Comparison of ENCODE assay signal across 18 mouse cellular contexts in genomic region chr1:127673221-127674050, GRCm38 (mm10). TPM values are rescaled to one million over a fixed set of nuclear protein-coding genes. Genes with fewer than 3 reads are reported as not detected.
DNase-seq lines count a peak whose midpoint lies in the region; ATAC-seq lines count a peak whose summit lies in the region.
"Had no signal": no experiment of that assay in that cellular context is flagged by ENCODE, and none has a peak within 500 bp of the region (broad histone marks: within the 10 kb centered on the region; RNA-seq: fewer than 3 reads in every experiment).

No protein-coding gene starts in this region.

- H3K4me1 ChIP-seq in hindbrain, embryonic 14.5 days (replicated peaks; ENCODE audit: control insufficient read depth, insufficient read depth, low read length) = peaks cover 16% of the 10 kb centered on the region; the same call in 1 of the 2 replicates
- peaks cover 25% of the 10 kb centered on the region for H3K4me1 ChIP-seq in hindbrain, embryonic 10.5 days (replicated peaks)
- H3K4me1 ChIP-seq in midbrain, embryonic 13.5 days (replicated peaks) = peaks cover 41% of the 10 kb centered on the region

- DNase-seq in hindbrain, embryonic 14.5 days (ENCODE audit: low spot score) = no peak
- DNase-seq in hindbrain, embryonic 10.5 days (ENCODE audit: low spot score) = no peak
- DNase-seq in B cell, adult 2 months = peak; percentile 48 to 50
- peak; percentile 71 for DNase-seq in splenic B cell, adult 2 months (ENCODE audit: low read depth, low spot score)
- no peak for DNase-seq in thymus, postnatal 25 days
- no peak for DNase-seq in adrenal gland, postnatal 4 days (ENCODE audit: low spot score in 2 of 2)
- DNase-seq: adrenal gland, adult 8-10 months; cerebellum, adult 9-11 months; right cerebral cortex, postnatal 14 days; thymus, postnatal 36 days had no signal

- WGBS in hindbrain, embryonic 14.5 days = 76% methylated on average over 10 of the region's 10 CpGs
- WGBS in hindbrain, embryonic 10.5 days = 77% methylated on average over 10 of the region's 10 CpGs
- 76% methylated on average over 10 of the region's 10 CpGs for WGBS in midbrain, embryonic 13.5 days

- peaks cover 9% of the 10 kb centered on the region; the same call in 1 of the 2 replicates for H3K9me3 ChIP-seq in hindbrain, embryonic 14.5 days (ENCODE audit: control insufficient read depth, low read length)
- peaks cover 5% of the 10 kb centered on the region; the same call in 1 of the 2 replicates for H3K9me3 ChIP-seq in hindbrain, embryonic 10.5 days
- peaks cover 9% of the 10 kb centered on the region; the same call in 1 of the 2 replicates for H3K9me3 ChIP-seq in midbrain, embryonic 13.5 days
- H3K9me3 ChIP-seq: hindbrain, embryonic 13.5 days had no signal

- no peaks in the 10 kb centered on the region; the same call in 1 of the 2 replicates for H3K36me3 ChIP-seq in hindbrain, embryonic 14.5 days (replicated peaks; ENCODE audit: control insufficient read depth, insufficient read depth)
- H3K36me3 ChIP-seq in hindbrain, embryonic 10.5 days = no peaks in the 10 kb centered on the region
- 0 out of 2 replicates have a peak, but pooled peaks cover 11% of the 10 kb centered on the region for H3K36me3 ChIP-seq in midbrain, embryonic 13.5 days
- H3K36me3 ChIP-seq in splenic B cell, adult 2 months (ENCODE audit: control insufficient read depth, insufficient read depth, low read length, poor library complexity, severe bottlenecking) = peaks cover 10% of the 10 kb centered on the region
- H3K36me3 ChIP-seq: G1E had no signal

- H3K4me3 ChIP-seq in hindbrain, embryonic 14.5 days (replicated peaks; ENCODE audit: low read length) = no peak overlapping the region
- H3K4me3 ChIP-seq in hindbrain, embryonic 10.5 days = no peak overlapping the region
- 0 out of 2 replicates have a peak overlapping the region, but pooled peaks have one; percentile 8 for H3K4me3 ChIP-seq in midbrain, embryonic 13.5 days (replicated peaks)

- ATAC-seq in hindbrain, embryonic 14.5 days (ENCODE audit: low FRiP score) = no peak
- ATAC-seq in midbrain, embryonic 13.5 days = no peak
- ATAC-seq: forebrain, embryonic 14.5 days; intestine, embryonic 16.5 days had no signal

- no peak overlapping the region for H3K27ac ChIP-seq in hindbrain, embryonic 14.5 days
- no peak overlapping the region for H3K27ac ChIP-seq in hindbrain, embryonic 10.5 days
- H3K27ac ChIP-seq in midbrain, embryonic 13.5 days = no peak overlapping the region
- H3K27ac ChIP-seq: hindbrain, embryonic 13.5 days; kidney, postnatal 0 days had no signal

- H3K4me2 ChIP-seq in hindbrain, embryonic 14.5 days (replicated peaks) = peak overlapping the region; percentile 13; the same call in 1 of the 2 replicates
- H3K4me2 ChIP-seq in midbrain, embryonic 13.5 days (replicated peaks) = peak overlapping the region; percentile 92

- H3K9ac ChIP-seq in hindbrain, embryonic 14.5 days = no peak overlapping the region
- H3K9ac ChIP-seq in midbrain, embryonic 13.5 days (replicated peaks) = no peak overlapping the region
- H3K9ac ChIP-seq: hindbrain, embryonic 13.5 days had no signal

- H3K27me3 ChIP-seq in hindbrain, embryonic 14.5 days (ENCODE audit: control insufficient read depth, insufficient read depth, low read length) = no peaks in the 10 kb centered on the region
- H3K27me3 ChIP-seq in hindbrain, embryonic 10.5 days (ENCODE audit: insufficient read depth, poor library complexity, severe bottlenecking) = peaks cover 55% of the 10 kb centered on the region
- H3K27me3 ChIP-seq in midbrain, embryonic 13.5 days = peaks cover 23% of the 10 kb centered on the region
- H3K27me3 ChIP-seq in splenic B cell, adult 2 months (ENCODE audit: control insufficient read depth, insufficient read depth, low read length, poor library complexity, severe bottlenecking) = no peaks in the 10 kb centered on the region

RNA-seq across cellular contexts. Expression of gene Tmem163, which starts 5.9 kb away (rescaled TPM):
- polyA plus RNA-seq in hindbrain, embryonic 14.5 days (2014; fragmentation: Nextera tagmentation; extraction: Ambion mirVana) = 55.6 and 61.5 TPM in 2 replicates
- polyA plus RNA-seq in hindbrain, embryonic 10.5 days (2016; fragmentation: Nextera tagmentation; extraction: Ambion mirVana) = 12.4 and 28.8 TPM in 2 replicates
- 59.8 and 65.8 TPM in 2 replicates for polyA plus RNA-seq in midbrain, embryonic 13.5 days (2015; fragmentation: Nextera tagmentation; extraction: Ambion mirVana)
- total RNA-seq in adrenal gland, postnatal 4 days (2021) = 1 to 10 TPM; 1.0 to 1.1 TPM
- total RNA-seq: granulocyte monocyte progenitor cell, adult 5-6 weeks had no signal
- polyA plus RNA-seq: G1E had no signal

RNA-seq across cellular contexts. Expression of gene Acmsd, which starts 55.8 kb away (rescaled TPM):
- polyA plus RNA-seq in hindbrain, embryonic 14.5 days (2014; fragmentation: Nextera tagmentation; extraction: Ambion mirVana) = 0.17 TPM in 1 of 2 replicates, not detected in the other
- polyA plus RNA-seq in hindbrain, embryonic 10.5 days (2016; fragmentation: Nextera tagmentation; extraction: Ambion mirVana) = 0.27 and 0.35 TPM in 2 replicates
- polyA plus RNA-seq in midbrain, embryonic 13.5 days (2015; fragmentation: Nextera tagmentation; extraction: Ambion mirVana) = 0.09 and 0.22 TPM in 2 replicates
- total RNA-seq in adrenal gland, postnatal 4 days (2021) = 1 to 10 TPM in 1 of 2 experiments, under 1 TPM in 1; 0.28 to 1.5 TPM
- total RNA-seq: adrenal gland, adult 8-10 months; granulocyte monocyte progenitor cell, adult 5-6 weeks; left cerebral cortex, postnatal 25 days had no signal
- polyA plus RNA-seq: forebrain, embryonic 14.5 days; hindbrain, embryonic 13.5 days had no signal

Comparison
In these comparisons a context has a peak if more than half of its experiments do, and no peak if none do; other contexts are left out.
1. DNase-seq: peak in B cell, adult 2 months (2 of 2) and splenic B cell, adult 2 months (single experiment); none in hindbrain, embryonic 14.5 days (single experiment), hindbrain, embryonic 10.5 days (single experiment), thymus, postnatal 25 days (single experiment) and adrenal gland, postnatal 4 days (0 of 2).